Mouse (Mus musculus): Measurements from ENCODE around the gene Creb5. TPM values are rescaled to one million over a fixed set of nuclear protein-coding genes. Genes with fewer than 3 reads are reported as not detected.

Creb5 gene
- total and polyA plus RNA-seq, 3 experiments, result 3.5 to 8.4 (median 6.1) TPM

DNA sequence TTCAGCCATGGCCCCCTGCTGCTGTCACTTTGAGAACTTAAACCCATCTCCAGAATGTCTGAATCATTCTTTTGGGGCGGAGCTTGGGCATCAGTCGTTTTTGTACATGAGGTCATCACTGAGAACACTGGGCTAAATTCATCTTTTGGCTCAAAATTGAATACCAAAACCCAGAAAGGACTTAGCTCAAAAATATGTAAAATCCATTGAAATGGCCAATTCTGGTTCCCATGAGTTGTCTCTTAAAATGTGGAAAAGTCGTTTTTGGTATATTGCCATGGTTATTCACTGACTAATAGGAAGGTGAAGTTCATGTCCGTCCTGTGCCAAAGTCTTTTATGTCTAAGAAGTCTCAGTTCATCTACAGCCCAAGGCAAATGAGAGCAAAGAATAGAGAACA lies 228.5 kb downstream of the Creb5 start:
- H3K27me3 ChIP-seq (ENCODE audit: control insufficient read depth, insufficient read depth, low read length), result no peaks in the 10 kb centered on the region
- H3K4me3 ChIP-seq, result no peak overlapping the region
- no peak overlapping the region for H3K27ac ChIP-seq
- no peak for DNase-seq
- H3K79me2 ChIP-seq (replicated peaks; ENCODE audit: control insufficient read depth, insufficient read depth, low read length), result no peaks in the 10 kb centered on the region
- no peaks in the 10 kb centered on the region for H3K36me3 ChIP-seq (ENCODE audit: control insufficient read depth, insufficient read depth, low read length)
- H3K4me1 ChIP-seq (ENCODE audit: control insufficient read depth, insufficient read depth, low read length), result peaks cover 5% of the 10 kb centered on the region
- no peak overlapping the region for H3K9ac ChIP-seq (ENCODE audit: low read depth, low read length)
- intact Hi-C loops (cut with DNase I), result loop anchor here (5.0 kb wide), 1 partner anchor 228 kb away; the partner anchor contains the start of gene Creb5
- TF ChIP-seq POLR2A (IDR thresholded peaks at IDR 0.05; ENCODE audit: insufficient read depth, low read depth, low read length), result no peak
- TF ChIP-seq CTCF (IDR thresholded peaks at IDR 0.05), result no peak
- no peak for TF ChIP-seq EP300 (IDR thresholded peaks at IDR 0.05; ENCODE audit: insufficient read depth, low read depth, low read length)
- WGBS, result 60% methylated on average over 4 of the region's 4 CpGs

- no peak for TF ChIP-seq EP300 (IDR thresholded peaks at IDR 0.05; ENCODE audit: insufficient read depth, low read depth, low read length)
These were observed 230.4 kb downstream of the Creb5 start for GRCm38 (mm10) chr6:53517371-53517945.

GRCm38 (mm10) chr6:53523743-53524497 lies 236.8 kb downstream of the Creb5 start:
- Histone ChIP-seq H3K4me3 (peak overlapping the region; percentile 6; the same call in 1 of the 2 replicates), H3K79me2 (replicated peaks; ENCODE audit: control insufficient read depth, insufficient read depth, low read length) (no peaks in the 10 kb centered on the region), H3K27ac (no peak overlapping the region), H3K9ac (ENCODE audit: low read depth, low read length) (no peak overlapping the region), H3K4me1 (ENCODE audit: control insufficient read depth, insufficient read depth, low read length) (peaks cover 1% of the 10 kb centered on the region; the same call in 1 of the 2 replicates), H3K27me3 (ENCODE audit: control insufficient read depth, insufficient read depth, low read length) (no peaks in the 10 kb centered on the region), H3K36me3 (ENCODE audit: control insufficient read depth, insufficient read depth, low read length) (no peaks in the 10 kb centered on the region)
- intact Hi-C loops (cut with DNase I), result no loop called here
- DNase-seq, result peak in 1 of 2 experiments; percentile 49
- 75% methylated on average over 13 of the region's 13 CpGs for WGBS
- TF ChIP-seq EP300 (IDR thresholded peaks at IDR 0.05; ENCODE audit: insufficient read depth, low read depth, low read length) (no peak), CTCF (IDR thresholded peaks at IDR 0.05) (no peak), POLR2A (IDR thresholded peaks at IDR 0.05; ENCODE audit: insufficient read depth, low read depth, low read length) (no peak)

More at GRCm38 (mm10) chr6:53517371-53517945, 230.4 kb downstream of the Creb5 start:
- Histone ChIP-seq H3K4me3 (no peak overlapping the region), H3K27ac (no peak overlapping the region), H3K36me3 (ENCODE audit: control insufficient read depth, insufficient read depth, low read length) (no peaks in the 10 kb centered on the region), H3K9ac (ENCODE audit: low read depth, low read length) (no peak overlapping the region), H3K79me2 (replicated peaks; ENCODE audit: control insufficient read depth, insufficient read depth, low read length) (no peaks in the 10 kb centered on the region), H3K27me3 (ENCODE audit: control insufficient read depth, insufficient read depth, low read length) (no peaks in the 10 kb centered on the region), H3K4me1 (ENCODE audit: control insufficient read depth, insufficient read depth, low read length) (peaks cover 5% of the 10 kb centered on the region)
- 68% methylated on average over 5 of the region's 5 CpGs for WGBS
- intact Hi-C loops (cut with DNase I), result loop anchor here (5.0 kb wide), 1 partner anchor 230 kb away; the partner anchor contains the start of gene Creb5
- DNase-seq, result peak in 1 of 2 experiments; percentile 59

DNA sequence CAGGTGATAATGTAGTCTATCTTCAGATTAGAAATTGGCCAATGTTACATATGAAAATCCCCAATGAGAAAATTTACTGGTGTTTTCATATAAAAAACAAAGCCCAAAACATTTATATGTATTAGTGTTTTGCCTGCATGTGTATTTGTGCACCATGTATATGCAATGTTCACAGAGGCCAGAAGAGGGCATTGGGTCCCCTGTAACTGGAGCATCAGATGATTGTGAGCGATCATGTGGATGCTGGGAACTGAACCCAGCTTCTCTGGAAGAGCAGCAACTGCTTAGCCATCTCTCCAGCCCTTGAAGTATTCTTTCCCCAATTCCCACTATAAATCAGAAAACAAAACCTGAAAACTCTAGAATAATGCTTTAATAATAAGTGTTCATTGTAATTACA lies 239.4 kb downstream of the Creb5 start:
- intact Hi-C loops (cut with DNase I), result no loop called here
- H3K79me2 ChIP-seq (replicated peaks; ENCODE audit: control insufficient read depth, insufficient read depth, low read length), result no peaks in the 10 kb centered on the region

GRCm38 (mm10) chr6:53530742-53531141 lies 243.7 kb downstream of the Creb5 start:
- no peaks in the 10 kb centered on the region for H3K27me3 ChIP-seq (ENCODE audit: control insufficient read depth, insufficient read depth, low read length)
- TF ChIP-seq POLR2A (IDR thresholded peaks at IDR 0.05; ENCODE audit: insufficient read depth, low read depth, low read length) (no peak), CTCF (IDR thresholded peaks at IDR 0.05) (no peak), EP300 (IDR thresholded peaks at IDR 0.05; ENCODE audit: insufficient read depth, low read depth, low read length) (no peak)
- H3K36me3 ChIP-seq (ENCODE audit: control insufficient read depth, insufficient read depth, low read length), result no peaks in the 10 kb centered on the region
- WGBS, result 83% methylated on average over 8 of the region's 8 CpGs
- H3K4me3 ChIP-seq, result no peak overlapping the region
- no peak for DNase-seq
- H3K27ac ChIP-seq, result no peak overlapping the region
- intact Hi-C loops (cut with DNase I), result no loop called here
- H3K9ac ChIP-seq (ENCODE audit: low read depth, low read length), result no peak overlapping the region
- no peaks in the 10 kb centered on the region; the same call in 1 of the 2 replicates for H3K4me1 ChIP-seq (ENCODE audit: control insufficient read depth, insufficient read depth, low read length)
- no peaks in the 10 kb centered on the region for H3K79me2 ChIP-seq (replicated peaks; ENCODE audit: control insufficient read depth, insufficient read depth, low read length)

More for the DNA sequence above, 239.4 kb downstream of the Creb5 start:
- TF ChIP-seq CTCF (IDR thresholded peaks at IDR 0.05), result peak; percentile 32; the same call in 1 of the 2 replicates
- TF ChIP-seq POLR2A (IDR thresholded peaks at IDR 0.05; ENCODE audit: insufficient read depth, low read depth, low read length), result no peak
- no peak for TF ChIP-seq EP300 (IDR thresholded peaks at IDR 0.05; ENCODE audit: insufficient read depth, low read depth, low read length)
- H3K27me3 ChIP-seq (ENCODE audit: control insufficient read depth, insufficient read depth, low read length), result no peaks in the 10 kb centered on the region
- H3K36me3 ChIP-seq (ENCODE audit: control insufficient read depth, insufficient read depth, low read length), result no peaks in the 10 kb centered on the region
- peaks cover 1% of the 10 kb centered on the region; the same call in 1 of the 2 replicates for H3K4me1 ChIP-seq (ENCODE audit: control insufficient read depth, insufficient read depth, low read length)
- no peak overlapping the region for H3K9ac ChIP-seq (ENCODE audit: low read depth, low read length)
- no peak overlapping the region for H3K4me3 ChIP-seq
- WGBS, result 95% methylated on average over 1 of the region's 1 CpGs
- H3K27ac ChIP-seq, result no peak overlapping the region
- no peak for DNase-seq

DNA sequence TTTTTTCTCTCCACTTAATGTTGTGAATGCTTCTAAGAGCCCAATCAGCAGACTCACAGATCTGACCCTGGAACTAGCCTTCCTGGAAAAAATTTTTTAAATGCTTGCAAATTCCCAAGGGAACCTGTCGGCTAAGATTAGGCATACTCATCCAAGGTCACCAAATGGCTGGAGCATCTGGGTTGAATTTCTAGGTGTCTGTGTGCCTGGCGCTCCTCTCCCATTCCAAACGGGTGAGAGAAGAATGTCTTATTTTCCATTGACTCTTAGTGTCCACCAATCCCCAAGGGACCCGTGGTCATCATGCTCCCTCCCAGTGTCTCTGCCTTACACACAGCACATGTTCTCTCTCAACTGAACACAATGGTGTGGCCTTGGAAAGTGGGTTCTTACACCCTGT lies 244.4 kb downstream of the Creb5 start:
- Histone ChIP-seq H3K27me3 (ENCODE audit: control insufficient read depth, insufficient read depth, low read length) (no peaks in the 10 kb centered on the region), H3K4me3 (no peak overlapping the region), H3K4me1 (ENCODE audit: control insufficient read depth, insufficient read depth, low read length) (no peaks in the 10 kb centered on the region; the same call in 1 of the 2 replicates), H3K9ac (ENCODE audit: low read depth, low read length) (no peak overlapping the region), H3K79me2 (replicated peaks; ENCODE audit: control insufficient read depth, insufficient read depth, low read length) (no peaks in the 10 kb centered on the region), H3K27ac (no peak overlapping the region), H3K36me3 (ENCODE audit: control insufficient read depth, insufficient read depth, low read length) (no peaks in the 10 kb centered on the region)
- TF ChIP-seq EP300 (IDR thresholded peaks at IDR 0.05; ENCODE audit: insufficient read depth, low read depth, low read length) (no peak), POLR2A (IDR thresholded peaks at IDR 0.05; ENCODE audit: insufficient read depth, low read depth, low read length) (no peak), CTCF (IDR thresholded peaks at IDR 0.05) (no peak)
- DNase-seq, result peak in 1 of 2 experiments; percentile 36
- intact Hi-C loops (cut with DNase I), result no loop called here
- 70% methylated on average over 4 of the region's 4 CpGs for WGBS

Measured in heart, adult 2 months (tissue).